Mouse (Mus musculus): ENCODE results near the gene Gm12355. TPM values are rescaled to one million over a fixed set of nuclear protein-coding genes. Genes with fewer than 3 reads are reported as not detected.

Gm12355 gene
- polyA plus RNA-seq, 1 experiment from 2014 or later: 0.80 TPM

DNA sequence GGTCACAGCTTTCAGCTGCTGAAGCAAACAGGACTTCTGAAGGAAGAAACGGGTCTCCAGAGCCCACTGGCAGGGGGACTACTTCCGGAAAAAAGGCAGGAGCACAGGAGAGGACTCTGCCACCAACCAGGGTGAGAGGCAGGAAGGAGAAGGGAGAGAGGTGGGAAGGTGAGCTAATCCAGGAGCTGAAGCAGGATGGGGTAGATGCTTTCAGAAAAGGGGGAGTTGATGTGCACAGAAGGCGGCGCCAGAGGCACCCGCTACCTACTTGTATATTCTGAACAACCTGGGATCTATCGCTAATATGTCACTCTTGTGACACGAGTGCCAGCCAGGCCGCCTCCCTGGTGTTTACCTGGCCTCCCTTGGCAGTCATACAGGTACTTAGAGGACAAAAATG lies 27.5 kb downstream of the Gm12355 start, which contains the start of gene Lrrc3c:
TSS of gene Lrrc3c (plus strand) at position 301 of the 400 bp plus-strand sequence.
- WGBS: 88% methylated on average over 8 of the region's 8 CpGs
- DNase-seq (ENCODE audit: low spot score) (no peak), ATAC-seq (ENCODE audit: insufficient number of reproducible peaks, low FRiP score, low TSS enrichment, low read depth) (no peak)
- peaks cover 2% of the 10 kb centered on the region; the same call in 1 of the 2 replicates for H3K4me1 ChIP-seq (ENCODE audit: control insufficient read depth, insufficient read depth, low read length)
- H3K9me3 ChIP-seq (ENCODE audit: control insufficient read depth, low read length): no peaks in the 10 kb centered on the region
- no peaks in the 10 kb centered on the region for H3K36me3 ChIP-seq (ENCODE audit: control insufficient read depth, insufficient read depth, low read length)
- 0 out of 2 replicates have a peak within 1 kb of the TSS, but pooled peaks have one; percentile 2 for H3K9ac ChIP-seq (ENCODE audit: low read length)
- H3K27me3 ChIP-seq (ENCODE audit: control insufficient read depth, insufficient read depth, low read length): peaks cover 10% of the 10 kb centered on the region
- H3K4me2 ChIP-seq (ENCODE audit: low read depth, severe bottlenecking): no peak within 1 kb of the TSS
- H3K27ac ChIP-seq (replicated peaks; ENCODE audit: low read depth, low read length): no peak within 1 kb of the TSS
- no peak within 1 kb of the TSS for H3K4me3 ChIP-seq (ENCODE audit: low read depth, low read length)

DNA sequence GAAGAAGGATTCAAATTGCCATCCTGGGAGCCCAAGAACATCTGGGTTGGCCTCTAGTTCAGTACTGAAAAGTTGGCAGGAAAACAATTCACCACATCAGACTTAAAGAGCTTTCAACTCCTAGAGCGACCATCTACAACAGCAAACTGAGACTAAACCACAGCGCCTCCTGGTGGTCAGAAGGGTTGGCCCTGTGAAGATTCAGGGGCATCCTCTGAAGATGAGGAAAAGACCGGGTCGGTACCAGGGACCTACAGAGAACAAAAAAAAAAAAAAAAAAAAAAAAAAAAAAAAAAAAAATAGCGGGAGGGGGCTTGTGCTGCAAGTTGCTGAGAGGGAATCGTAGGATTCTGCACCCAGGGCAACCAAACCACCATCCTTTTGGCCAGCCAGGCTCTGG lies 28.1 kb downstream of the Gm12355 start:
- ATAC-seq (ENCODE audit: insufficient number of reproducible peaks, low FRiP score, low TSS enrichment, low read depth) (no peak), DNase-seq (ENCODE audit: low spot score) (peak; percentile 75)
- H3K9me3 ChIP-seq (ENCODE audit: control insufficient read depth, low read length): no peaks in the 10 kb centered on the region
- 45% methylated on average over 5 of the region's 6 CpGs for WGBS
- H3K4me3 ChIP-seq (ENCODE audit: low read depth, low read length): no peak overlapping the region
- peaks cover 10% of the 10 kb centered on the region for H3K27me3 ChIP-seq (ENCODE audit: control insufficient read depth, insufficient read depth, low read length)
- H3K4me2 ChIP-seq (ENCODE audit: low read depth, severe bottlenecking): no peak overlapping the region
- no peaks in the 10 kb centered on the region for H3K36me3 ChIP-seq (ENCODE audit: control insufficient read depth, insufficient read depth, low read length)
- no peak overlapping the region for H3K27ac ChIP-seq (replicated peaks; ENCODE audit: low read depth, low read length)
- H3K9ac ChIP-seq (ENCODE audit: low read length): no peak overlapping the region
- H3K4me1 ChIP-seq (ENCODE audit: control insufficient read depth, insufficient read depth, low read length): peaks cover 2% of the 10 kb centered on the region; the same call in 1 of the 2 replicates

DNA sequence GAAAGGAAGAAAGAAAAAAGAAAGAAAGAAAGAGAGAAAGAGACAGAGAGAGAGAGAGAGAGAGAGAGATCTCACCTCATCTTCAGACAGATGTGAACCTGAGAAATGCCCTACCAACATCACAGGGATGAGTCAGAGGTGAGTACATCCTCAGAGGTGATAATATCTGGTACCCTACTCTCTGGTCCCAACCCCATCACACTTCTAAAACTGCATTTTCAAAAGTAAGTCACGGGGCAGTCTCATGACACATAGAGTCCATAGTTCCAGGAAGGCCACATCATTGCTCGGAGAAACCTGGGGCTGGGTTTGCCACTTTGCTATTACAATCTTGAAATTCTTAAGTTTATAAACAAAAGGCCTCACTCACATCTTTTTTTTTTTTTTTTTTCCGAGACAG lies 29.5 kb downstream of the Gm12355 start:
- Histone ChIP-seq H3K27me3 (ENCODE audit: control insufficient read depth, insufficient read depth, low read length) (peaks cover 10% of the 10 kb centered on the region), H3K4me3 (ENCODE audit: low read depth, low read length) (no peak overlapping the region), H3K9me3 (ENCODE audit: control insufficient read depth, low read length) (no peaks in the 10 kb centered on the region), H3K9ac (ENCODE audit: low read length) (no peak overlapping the region), H3K27ac (replicated peaks; ENCODE audit: low read depth, low read length) (no peak overlapping the region), H3K36me3 (ENCODE audit: control insufficient read depth, insufficient read depth, low read length) (no peaks in the 10 kb centered on the region), H3K4me2 (ENCODE audit: low read depth, severe bottlenecking) (no peak overlapping the region), H3K4me1 (ENCODE audit: control insufficient read depth, insufficient read depth, low read length) (no peaks in the 10 kb centered on the region; the same call in 1 of the 2 replicates)
- no peak for DNase-seq (ENCODE audit: low spot score)
- 79% methylated on average over 3 of the region's 3 CpGs for WGBS
- no peak for ATAC-seq (ENCODE audit: insufficient number of reproducible peaks, low FRiP score, low TSS enrichment, low read depth)

DNA sequence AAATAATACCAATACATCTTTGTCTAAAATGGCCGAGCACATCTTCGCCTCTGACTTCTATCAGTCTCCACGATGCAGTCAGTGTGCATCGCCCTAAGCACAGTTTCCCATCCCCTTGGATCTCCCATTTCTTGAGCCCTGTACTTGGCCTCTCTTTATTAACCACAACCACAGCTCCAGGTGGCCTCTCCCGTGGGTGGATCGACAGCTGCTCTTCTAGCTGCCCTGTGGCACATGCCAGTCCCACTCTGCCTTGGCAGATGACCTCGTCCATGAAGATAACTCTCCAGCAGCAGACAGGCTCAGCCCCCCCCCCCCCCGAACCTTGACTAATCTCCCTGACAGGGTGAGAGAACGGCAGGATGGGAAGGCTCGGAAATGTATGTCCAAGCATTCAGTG lies 30.0 kb downstream of the Gm12355 start:
- 80% methylated on average over 10 of the region's 10 CpGs for WGBS
- Histone ChIP-seq H3K27ac (replicated peaks; ENCODE audit: low read depth, low read length) (no peak overlapping the region), H3K4me3 (ENCODE audit: low read depth, low read length) (no peak overlapping the region), H3K4me1 (ENCODE audit: control insufficient read depth, insufficient read depth, low read length) (no peaks in the 10 kb centered on the region; the same call in 1 of the 2 replicates), H3K4me2 (ENCODE audit: low read depth, severe bottlenecking) (no peak overlapping the region), H3K9me3 (ENCODE audit: control insufficient read depth, low read length) (no peaks in the 10 kb centered on the region), H3K9ac (ENCODE audit: low read length) (no peak overlapping the region), H3K36me3 (ENCODE audit: control insufficient read depth, insufficient read depth, low read length) (no peaks in the 10 kb centered on the region), H3K27me3 (ENCODE audit: control insufficient read depth, insufficient read depth, low read length) (peaks cover 10% of the 10 kb centered on the region)
- ATAC-seq (ENCODE audit: insufficient number of reproducible peaks, low FRiP score, low TSS enrichment, low read depth) (no peak), DNase-seq (ENCODE audit: low spot score) (no peak)

DNA sequence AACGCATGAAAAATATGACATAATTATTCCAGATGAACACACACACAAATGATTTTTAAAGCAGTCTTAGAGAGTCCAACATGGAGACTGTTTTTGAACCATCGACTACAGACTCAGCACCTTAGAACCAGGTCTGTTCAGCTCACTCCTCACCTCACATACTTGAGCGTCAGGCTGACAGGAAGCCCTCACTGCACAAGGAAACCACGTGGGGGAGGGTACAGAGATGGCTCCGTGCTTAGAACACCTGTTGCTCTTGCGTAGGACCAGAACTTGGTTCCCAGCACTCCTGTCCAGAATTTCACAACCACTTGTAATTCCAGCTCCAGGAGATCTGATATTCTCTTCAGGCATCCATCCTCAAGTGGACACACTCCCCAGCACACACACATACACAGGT lies 30.4 kb downstream of the Gm12355 start:
- no peak overlapping the region for H3K4me2 ChIP-seq (ENCODE audit: low read depth, severe bottlenecking)
- no peak for ATAC-seq (ENCODE audit: insufficient number of reproducible peaks, low FRiP score, low TSS enrichment, low read depth)
- H3K9me3 ChIP-seq (ENCODE audit: control insufficient read depth, low read length): no peaks in the 10 kb centered on the region
- peaks cover 10% of the 10 kb centered on the region for H3K27me3 ChIP-seq (ENCODE audit: control insufficient read depth, insufficient read depth, low read length)
- WGBS: 79% methylated on average over 6 of the region's 6 CpGs
- H3K9ac ChIP-seq (ENCODE audit: low read length): no peak overlapping the region
- no peak for DNase-seq (ENCODE audit: low spot score)
- no peaks in the 10 kb centered on the region; the same call in 1 of the 2 replicates for H3K4me1 ChIP-seq (ENCODE audit: control insufficient read depth, insufficient read depth, low read length)
- H3K27ac ChIP-seq (replicated peaks; ENCODE audit: low read depth, low read length): no peak overlapping the region
- H3K4me3 ChIP-seq (ENCODE audit: low read depth, low read length): no peak overlapping the region
- H3K36me3 ChIP-seq (ENCODE audit: control insufficient read depth, insufficient read depth, low read length): no peaks in the 10 kb centered on the region

DNA sequence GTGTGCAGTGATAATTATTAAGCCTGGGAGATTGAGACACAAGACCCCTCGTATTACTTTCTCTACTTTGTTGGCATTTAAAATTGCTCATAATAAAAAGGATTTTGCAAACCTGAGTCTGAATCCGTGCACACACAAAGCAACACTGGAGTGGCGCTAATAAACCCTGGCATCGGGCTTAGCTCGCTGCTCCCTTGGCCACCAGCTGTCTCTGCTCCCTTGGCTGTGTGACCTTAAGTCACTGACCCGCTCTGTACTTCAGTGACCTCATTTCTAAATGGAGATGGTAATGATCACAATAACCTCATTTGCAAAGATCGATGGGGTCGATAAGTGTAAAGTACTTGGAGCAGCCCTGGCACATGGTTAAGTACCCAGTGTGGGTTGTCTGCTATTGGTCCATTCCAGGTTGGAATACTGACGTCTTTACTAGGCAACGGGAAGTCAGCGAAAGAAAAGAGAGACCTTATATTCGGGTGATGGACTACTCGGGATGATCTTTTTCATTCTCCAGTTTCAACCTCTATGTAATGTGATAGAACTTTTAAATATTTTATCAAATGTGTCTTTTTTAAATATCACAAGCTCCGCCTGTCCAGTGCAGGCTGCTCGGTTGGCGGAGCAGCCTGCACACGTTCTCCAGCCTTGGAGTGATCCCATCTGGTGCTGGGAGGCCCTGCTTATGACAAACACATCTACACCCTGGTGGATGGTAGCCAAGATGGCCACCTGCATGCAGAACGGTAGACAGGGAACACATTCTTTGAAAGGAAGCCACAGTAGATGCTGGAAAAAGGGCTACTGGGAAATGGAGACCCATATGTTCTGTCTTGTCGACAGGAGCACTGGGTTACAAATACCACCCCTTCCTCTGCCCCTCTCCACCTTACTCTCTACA lies 34.7 kb downstream of the Gm12355 start:
- no peak overlapping the region for H3K27ac ChIP-seq (replicated peaks; ENCODE audit: low read depth, low read length)
- H3K9ac ChIP-seq (ENCODE audit: low read length): no peak overlapping the region
- ATAC-seq (ENCODE audit: insufficient number of reproducible peaks, low FRiP score, low TSS enrichment, low read depth) (no peak), DNase-seq (ENCODE audit: low spot score) (no peak)
- H3K27me3 ChIP-seq (ENCODE audit: control insufficient read depth, insufficient read depth, low read length): no peaks in the 10 kb centered on the region
- H3K4me2 ChIP-seq (ENCODE audit: low read depth, severe bottlenecking): no peak overlapping the region
- peaks cover 9% of the 10 kb centered on the region for H3K4me1 ChIP-seq (ENCODE audit: control insufficient read depth, insufficient read depth, low read length)
- H3K36me3 ChIP-seq (ENCODE audit: control insufficient read depth, insufficient read depth, low read length): no peaks in the 10 kb centered on the region
- H3K4me3 ChIP-seq (ENCODE audit: low read depth, low read length): no peak overlapping the region
- 81% methylated on average over 19 of the region's 19 CpGs for WGBS
- H3K9me3 ChIP-seq (ENCODE audit: control insufficient read depth, low read length): no peaks in the 10 kb centered on the region

DNA sequence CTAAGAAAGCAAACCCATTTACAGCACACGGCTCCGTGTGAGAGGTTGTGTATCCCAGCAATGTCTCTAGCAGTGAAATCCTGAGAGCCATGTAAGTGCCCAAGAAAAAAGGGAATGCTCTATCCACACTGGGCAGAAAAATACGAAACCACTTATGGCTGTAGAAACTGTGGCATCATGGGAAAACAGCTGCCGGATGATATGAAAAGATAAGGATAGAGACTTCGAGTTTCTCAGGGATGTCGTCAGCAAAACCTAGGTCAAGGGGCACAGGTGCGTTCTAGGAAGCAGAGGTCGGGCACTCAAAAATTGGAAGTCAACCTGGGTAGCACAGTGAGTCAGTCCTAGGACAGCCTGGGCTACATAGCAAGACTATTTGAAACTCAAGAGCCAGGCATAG lies 36.2 kb downstream of the Gm12355 start:
- H3K9me3 ChIP-seq (ENCODE audit: control insufficient read depth, low read length): no peaks in the 10 kb centered on the region
- peaks cover 16% of the 10 kb centered on the region for H3K4me1 ChIP-seq (ENCODE audit: control insufficient read depth, insufficient read depth, low read length)
- H3K4me3 ChIP-seq (ENCODE audit: low read depth, low read length): no peak overlapping the region
- no peaks in the 10 kb centered on the region for H3K36me3 ChIP-seq (ENCODE audit: control insufficient read depth, insufficient read depth, low read length)
- DNase-seq (ENCODE audit: low spot score) (no peak), ATAC-seq (ENCODE audit: insufficient number of reproducible peaks, low FRiP score, low TSS enrichment, low read depth) (no peak)
- 81% methylated on average over 8 of the region's 8 CpGs for WGBS
- no peak overlapping the region for H3K9ac ChIP-seq (ENCODE audit: low read length)
- no peak overlapping the region for H3K4me2 ChIP-seq (ENCODE audit: low read depth, severe bottlenecking)
- no peaks in the 10 kb centered on the region for H3K27me3 ChIP-seq (ENCODE audit: control insufficient read depth, insufficient read depth, low read length)
- H3K27ac ChIP-seq (replicated peaks; ENCODE audit: low read depth, low read length): no peak overlapping the region

DNA sequence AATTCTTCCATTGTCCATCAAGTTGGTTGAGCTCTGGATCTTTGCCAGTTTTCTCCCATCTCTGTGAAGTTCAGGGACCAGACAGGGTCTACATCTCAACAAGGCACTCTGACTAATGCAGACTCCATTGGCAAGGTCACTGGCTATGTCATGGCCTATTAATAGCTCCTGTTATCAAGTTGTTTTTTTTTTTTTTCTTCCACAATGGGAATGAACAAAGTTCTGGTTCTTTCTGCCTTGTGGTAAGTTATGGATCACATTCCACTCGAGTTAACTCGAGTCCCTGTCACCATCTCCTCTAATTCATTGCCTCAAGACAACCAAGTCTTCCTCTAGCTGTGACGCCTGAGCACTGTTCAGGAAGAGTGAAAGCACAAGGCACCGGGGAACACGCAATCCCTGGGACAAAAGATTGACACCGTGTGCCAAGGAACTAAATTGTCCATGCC lies 36.6 kb downstream of the Gm12355 start:
- Histone ChIP-seq H3K4me1 (ENCODE audit: control insufficient read depth, insufficient read depth, low read length) (peaks cover 16% of the 10 kb centered on the region), H3K9ac (ENCODE audit: low read length) (no peak overlapping the region), H3K4me2 (ENCODE audit: low read depth, severe bottlenecking) (no peak overlapping the region), H3K27me3 (ENCODE audit: control insufficient read depth, insufficient read depth, low read length) (no peaks in the 10 kb centered on the region), H3K9me3 (ENCODE audit: control insufficient read depth, low read length) (no peaks in the 10 kb centered on the region), H3K36me3 (ENCODE audit: control insufficient read depth, insufficient read depth, low read length) (no peaks in the 10 kb centered on the region), H3K4me3 (ENCODE audit: low read depth, low read length) (no peak overlapping the region), H3K27ac (replicated peaks; ENCODE audit: low read depth, low read length) (no peak overlapping the region)
- 62% methylated on average over 6 of the region's 6 CpGs for WGBS
- DNase-seq (ENCODE audit: low spot score) (no peak), ATAC-seq (ENCODE audit: insufficient number of reproducible peaks, low FRiP score, low TSS enrichment, low read depth) (no peak)

Measured in limb, embryonic 11.5 days (tissue).